Mouse (Mus musculus): ENCODE data around the gene Krr1. TPM values are rescaled to one million over a fixed set of nuclear protein-coding genes. Genes with fewer than 3 reads are reported as not detected.

Krr1 gene
- polyA plus RNA-seq, 1 experiment from 2014 or later: 36.8 TPM

DNA sequence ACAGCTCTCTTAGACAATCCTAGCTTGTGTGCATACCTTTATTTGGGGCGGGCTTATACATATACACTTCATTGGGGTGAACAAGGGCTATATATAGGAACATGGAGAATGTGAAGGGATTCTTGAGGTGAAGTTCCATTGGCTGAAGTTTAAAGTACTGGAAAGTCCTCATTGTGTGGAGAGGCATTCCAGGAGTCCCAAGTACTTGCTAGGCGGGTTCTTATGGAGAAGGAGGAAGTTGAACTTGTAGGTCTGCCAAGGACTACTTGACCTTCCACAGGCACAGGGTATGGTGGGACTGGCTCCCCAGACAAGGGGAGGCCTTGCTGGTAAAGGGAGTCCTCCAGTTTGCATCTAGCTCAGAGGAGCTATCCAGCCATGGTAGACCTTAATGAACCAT, 13.1 kb upstream of the Krr1 start:
- no peaks in the 10 kb centered on the region for H3K9me3 ChIP-seq (ENCODE audit: control insufficient read depth, low read length)
- no peaks in the 10 kb centered on the region for H3K4me1 ChIP-seq (ENCODE audit: control insufficient read depth, insufficient read depth, low read length)
- no peak overlapping the region for H3K4me3 ChIP-seq (ENCODE audit: low read depth, low read length)
- 89% methylated on average over 2 of the region's 2 CpGs for WGBS
- H3K4me2 ChIP-seq (ENCODE audit: low read depth, low read length): no peak overlapping the region
- no peak for ATAC-seq (ENCODE audit: low read depth)
- no peaks in the 10 kb centered on the region for H3K27me3 ChIP-seq (ENCODE audit: control insufficient read depth, insufficient read depth, low read length)
- no peak overlapping the region for H3K27ac ChIP-seq (ENCODE audit: low read depth, low read length)
- no peaks in the 10 kb centered on the region for H3K36me3 ChIP-seq (ENCODE audit: control insufficient read depth, insufficient read depth, low read length)
- H3K9ac ChIP-seq (replicated peaks; ENCODE audit: low read depth, low read length): no peak overlapping the region

DNA sequence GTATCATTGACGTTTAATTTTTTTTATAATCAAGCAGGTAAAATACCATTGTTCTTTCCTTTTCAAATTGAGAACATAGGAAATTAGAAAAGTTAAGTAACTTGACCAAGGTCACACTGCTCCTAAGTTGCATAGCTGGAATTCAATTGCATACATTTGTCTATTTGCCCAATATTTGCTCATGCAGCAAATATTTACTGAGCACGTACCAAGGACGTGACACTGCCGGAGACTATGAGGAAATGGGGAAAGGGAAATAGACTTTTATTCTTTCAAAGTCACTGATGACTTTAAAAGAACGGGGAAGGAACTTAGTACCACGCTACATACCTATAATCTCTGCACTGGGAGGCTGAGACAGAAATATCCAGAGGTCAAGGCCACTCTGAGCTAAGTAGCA, 12.0 kb upstream of the Krr1 start:
- no peak for ATAC-seq (ENCODE audit: low read depth)
- WGBS: 85% methylated on average over 6 of the region's 6 CpGs
- Histone ChIP-seq H3K4me2 (ENCODE audit: low read depth, low read length) (no peak overlapping the region), H3K9ac (replicated peaks; ENCODE audit: low read depth, low read length) (no peak overlapping the region), H3K4me3 (ENCODE audit: low read depth, low read length) (no peak overlapping the region), H3K9me3 (ENCODE audit: control insufficient read depth, low read length) (no peaks in the 10 kb centered on the region), H3K4me1 (ENCODE audit: control insufficient read depth, insufficient read depth, low read length) (no peaks in the 10 kb centered on the region), H3K36me3 (ENCODE audit: control insufficient read depth, insufficient read depth, low read length) (no peaks in the 10 kb centered on the region), H3K27ac (ENCODE audit: low read depth, low read length) (no peak overlapping the region), H3K27me3 (ENCODE audit: control insufficient read depth, insufficient read depth, low read length) (no peaks in the 10 kb centered on the region)

DNA sequence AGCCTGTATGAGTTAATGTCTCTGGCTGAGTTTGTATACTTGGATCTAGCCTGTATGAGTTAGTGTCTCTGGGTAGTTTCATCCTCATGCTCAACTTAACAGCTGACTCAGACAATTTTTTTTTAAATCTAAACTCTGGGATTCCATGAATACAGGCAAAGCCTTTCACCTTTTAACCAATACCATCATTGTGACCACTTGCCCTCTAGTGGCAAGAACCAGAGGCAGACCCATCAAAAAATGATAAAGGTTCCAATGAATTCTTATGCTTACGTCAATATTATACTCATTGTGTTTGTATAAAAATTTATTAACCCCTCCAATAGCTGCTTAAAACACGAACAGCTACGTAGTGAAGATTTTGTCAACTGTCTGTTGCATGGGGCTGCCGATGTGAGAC, 6.1 kb upstream of the Krr1 start:
- ATAC-seq (ENCODE audit: low read depth): no peak
- Histone ChIP-seq H3K9ac (replicated peaks; ENCODE audit: low read depth, low read length) (no peak overlapping the region), H3K4me2 (ENCODE audit: low read depth, low read length) (no peak overlapping the region), H3K9me3 (ENCODE audit: control insufficient read depth, low read length) (no peaks in the 10 kb centered on the region), H3K4me3 (ENCODE audit: low read depth, low read length) (no peak overlapping the region), H3K27me3 (ENCODE audit: control insufficient read depth, insufficient read depth, low read length) (no peaks in the 10 kb centered on the region), H3K27ac (ENCODE audit: low read depth, low read length) (no peak overlapping the region), H3K36me3 (ENCODE audit: control insufficient read depth, insufficient read depth, low read length) (no peaks in the 10 kb centered on the region), H3K4me1 (ENCODE audit: control insufficient read depth, insufficient read depth, low read length) (no peaks in the 10 kb centered on the region)
- 53% methylated on average over 4 of the region's 4 CpGs for WGBS

DNA sequence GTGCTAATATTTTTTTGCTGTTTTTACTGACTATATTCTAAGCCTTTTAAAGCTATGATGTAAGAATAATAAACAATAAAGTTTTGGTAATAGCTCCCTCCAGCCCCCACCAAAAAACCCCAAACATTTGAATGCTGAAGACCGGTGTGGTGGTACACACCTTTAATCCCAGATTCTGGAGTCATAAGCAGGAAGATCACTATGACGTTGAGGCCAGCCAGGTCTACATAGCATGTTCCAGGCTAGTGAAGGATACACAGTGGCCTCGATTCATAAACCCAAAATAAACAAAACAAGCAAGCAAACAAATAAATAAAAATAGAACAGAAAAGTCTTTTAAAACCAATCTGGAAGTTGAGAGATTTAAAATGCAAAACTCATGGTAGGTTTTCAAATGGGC, 535 bp upstream of the Krr1 start:
- H3K27me3 ChIP-seq (ENCODE audit: control insufficient read depth, insufficient read depth, low read length): no peaks in the 10 kb centered on the region
- ATAC-seq (ENCODE audit: low read depth): no peak; the same call in 1 of the 2 replicates
- H3K36me3 ChIP-seq (ENCODE audit: control insufficient read depth, insufficient read depth, low read length): no peaks in the 10 kb centered on the region
- no peak overlapping the region for H3K27ac ChIP-seq (ENCODE audit: low read depth, low read length)
- no peak overlapping the region for H3K9ac ChIP-seq (replicated peaks; ENCODE audit: low read depth, low read length)
- no peaks in the 10 kb centered on the region for H3K9me3 ChIP-seq (ENCODE audit: control insufficient read depth, low read length)
- no peak overlapping the region for H3K4me3 ChIP-seq (ENCODE audit: low read depth, low read length)
- H3K4me1 ChIP-seq (ENCODE audit: control insufficient read depth, insufficient read depth, low read length): peaks cover 8% of the 10 kb centered on the region
- WGBS: 89% methylated on average over 3 of the region's 3 CpGs
- no peak overlapping the region for H3K4me2 ChIP-seq (ENCODE audit: low read depth, low read length)

DNA sequence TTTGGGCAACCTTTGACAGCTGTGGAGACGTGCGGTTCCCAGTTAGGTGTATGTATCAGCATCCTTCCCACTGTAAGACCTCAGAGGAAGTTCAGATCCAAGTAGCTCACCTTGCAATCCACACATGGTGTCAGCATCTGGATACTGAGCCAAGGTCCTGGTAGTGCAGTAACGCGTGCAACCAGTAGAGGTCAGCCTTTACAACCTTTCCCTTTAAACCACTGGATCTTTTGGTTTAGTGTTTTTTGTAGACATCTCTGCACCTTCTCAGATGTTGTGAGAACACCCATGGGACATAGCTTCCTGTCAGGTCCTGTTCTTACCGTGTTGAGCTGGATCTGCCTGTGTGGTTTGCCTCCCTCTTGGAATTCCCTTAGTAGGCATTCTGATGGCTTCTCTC, 5.1 kb downstream of the Krr1 start:
- H3K9me3 ChIP-seq (ENCODE audit: control insufficient read depth, low read length): no peaks in the 10 kb centered on the region
- H3K36me3 ChIP-seq (ENCODE audit: control insufficient read depth, insufficient read depth, low read length): peaks cover 16% of the 10 kb centered on the region; the same call in 1 of the 2 replicates
- ATAC-seq (ENCODE audit: low read depth): peak; percentile 19; the same call in 1 of the 2 replicates
- H3K4me3 ChIP-seq (ENCODE audit: low read depth, low read length): no peak overlapping the region
- H3K27me3 ChIP-seq (ENCODE audit: control insufficient read depth, insufficient read depth, low read length): no peaks in the 10 kb centered on the region
- H3K4me2 ChIP-seq (ENCODE audit: low read depth, low read length): no peak overlapping the region
- H3K9ac ChIP-seq (replicated peaks; ENCODE audit: low read depth, low read length): no peak overlapping the region
- WGBS: 49% methylated on average over 5 of the region's 5 CpGs
- H3K4me1 ChIP-seq (ENCODE audit: control insufficient read depth, insufficient read depth, low read length): peaks cover 8% of the 10 kb centered on the region
- H3K27ac ChIP-seq (ENCODE audit: low read depth, low read length): no peak overlapping the region

DNA sequence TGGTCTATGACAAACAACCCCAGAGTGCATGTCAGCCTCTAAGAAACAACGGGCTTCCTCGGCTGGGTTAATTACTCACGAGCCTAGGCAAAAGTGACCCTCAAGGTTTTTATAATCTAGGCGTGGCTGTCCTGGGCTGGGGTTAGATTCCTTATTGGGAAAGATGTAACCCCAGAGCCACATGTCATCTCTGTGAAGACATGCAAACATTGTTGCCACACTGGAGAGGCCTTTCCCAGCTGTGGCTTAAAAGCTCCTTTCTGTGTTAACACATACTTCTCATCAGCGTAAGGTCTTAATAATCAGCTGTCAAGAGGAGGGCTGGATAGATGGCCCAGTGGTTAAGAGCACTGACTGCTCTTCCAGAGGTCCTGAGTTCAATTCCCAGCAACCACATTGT, 10.6 kb downstream of the Krr1 start:
- no peak for ATAC-seq (ENCODE audit: low read depth)
- Histone ChIP-seq H3K4me3 (ENCODE audit: low read depth, low read length) (no peak overlapping the region), H3K4me2 (ENCODE audit: low read depth, low read length) (no peak overlapping the region), H3K27ac (ENCODE audit: low read depth, low read length) (no peak overlapping the region), H3K9me3 (ENCODE audit: control insufficient read depth, low read length) (no peaks in the 10 kb centered on the region), H3K9ac (replicated peaks; ENCODE audit: low read depth, low read length) (no peak overlapping the region), H3K27me3 (ENCODE audit: control insufficient read depth, insufficient read depth, low read length) (no peaks in the 10 kb centered on the region), H3K36me3 (ENCODE audit: control insufficient read depth, insufficient read depth, low read length) (peaks cover 45% of the 10 kb centered on the region), H3K4me1 (ENCODE audit: control insufficient read depth, insufficient read depth, low read length) (no peaks in the 10 kb centered on the region)
- WGBS: 89% methylated on average over 5 of the region's 5 CpGs

DNA sequence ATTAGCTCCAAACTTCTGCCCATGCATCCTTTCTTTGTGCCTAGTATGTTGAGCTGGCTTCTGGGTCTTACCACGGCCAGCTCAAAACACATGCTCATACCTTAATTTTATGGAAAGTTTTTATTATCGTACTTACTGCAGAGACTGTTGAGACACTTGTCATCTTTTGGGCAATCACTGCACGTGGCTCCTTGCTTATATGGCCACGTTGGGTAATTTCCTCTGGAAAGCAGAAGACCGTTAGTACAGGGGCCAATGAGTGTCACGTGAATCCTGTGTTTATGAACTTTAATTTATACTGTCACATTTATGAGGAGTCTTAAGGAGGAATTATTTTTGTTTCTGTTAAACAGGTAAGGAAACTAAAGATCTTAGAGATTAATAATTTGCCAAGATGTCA, 14.0 kb downstream of the Krr1 start:
- no peak overlapping the region for H3K4me2 ChIP-seq (ENCODE audit: low read depth, low read length)
- no peaks in the 10 kb centered on the region for H3K27me3 ChIP-seq (ENCODE audit: control insufficient read depth, insufficient read depth, low read length)
- WGBS: 95% methylated on average over 6 of the region's 6 CpGs
- H3K4me3 ChIP-seq (ENCODE audit: low read depth, low read length): no peak overlapping the region
- H3K4me1 ChIP-seq (ENCODE audit: control insufficient read depth, insufficient read depth, low read length): no peaks in the 10 kb centered on the region
- H3K36me3 ChIP-seq (ENCODE audit: control insufficient read depth, insufficient read depth, low read length): peaks cover 33% of the 10 kb centered on the region
- H3K27ac ChIP-seq (ENCODE audit: low read depth, low read length): no peak overlapping the region
- no peaks in the 10 kb centered on the region for H3K9me3 ChIP-seq (ENCODE audit: control insufficient read depth, low read length)
- no peak for ATAC-seq (ENCODE audit: low read depth)
- H3K9ac ChIP-seq (replicated peaks; ENCODE audit: low read depth, low read length): no peak overlapping the region

DNA sequence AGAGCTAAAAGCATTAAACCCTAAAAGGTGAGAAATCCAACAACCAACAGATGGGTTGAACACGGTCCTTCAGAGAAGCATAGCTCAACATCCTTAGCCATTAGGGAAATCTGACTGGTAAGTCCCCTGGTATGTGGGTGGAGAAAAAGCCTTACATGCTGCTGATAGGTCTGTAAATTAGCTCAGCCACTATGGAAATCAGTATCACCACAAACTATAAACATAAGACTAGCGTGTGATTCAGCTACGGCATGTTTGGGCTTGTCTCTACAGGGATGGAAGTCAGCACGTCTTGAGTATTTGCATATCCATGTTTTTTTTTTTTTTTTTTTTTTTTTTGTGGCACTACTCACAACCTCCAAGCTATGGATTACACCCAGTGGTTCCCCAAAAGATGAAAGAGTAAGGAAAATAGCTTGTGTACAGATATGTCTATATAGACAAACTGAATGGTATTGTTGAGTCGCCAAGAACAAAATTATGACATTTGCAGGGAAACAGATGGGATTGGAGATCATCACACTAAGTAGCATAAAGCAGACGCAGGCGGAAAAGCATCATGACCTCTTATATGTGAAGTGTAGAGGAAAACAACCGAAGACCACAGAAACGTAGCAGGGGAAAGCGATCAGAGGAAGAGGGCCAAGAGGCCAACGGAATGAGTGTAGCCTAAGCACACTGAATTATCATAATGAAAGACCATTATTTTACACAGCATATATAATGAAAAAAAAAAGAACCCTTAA, 23.5 kb downstream of the Krr1 start:
- H3K4me3 ChIP-seq (ENCODE audit: low read depth, low read length): no peak overlapping the region
- no peak overlapping the region for H3K27ac ChIP-seq (ENCODE audit: low read depth, low read length)
- H3K9me3 ChIP-seq (ENCODE audit: control insufficient read depth, low read length): no peaks in the 10 kb centered on the region
- no peak overlapping the region for H3K4me2 ChIP-seq (ENCODE audit: low read depth, low read length)
- H3K4me1 ChIP-seq (ENCODE audit: control insufficient read depth, insufficient read depth, low read length): no peaks in the 10 kb centered on the region
- H3K9ac ChIP-seq (replicated peaks; ENCODE audit: low read depth, low read length): no peak overlapping the region
- H3K36me3 ChIP-seq (ENCODE audit: control insufficient read depth, insufficient read depth, low read length): no peaks in the 10 kb centered on the region
- H3K27me3 ChIP-seq (ENCODE audit: control insufficient read depth, insufficient read depth, low read length): no peaks in the 10 kb centered on the region
- ATAC-seq (ENCODE audit: low read depth): no peak
- 93% methylated on average over 11 of the region's 11 CpGs for WGBS

DNA sequence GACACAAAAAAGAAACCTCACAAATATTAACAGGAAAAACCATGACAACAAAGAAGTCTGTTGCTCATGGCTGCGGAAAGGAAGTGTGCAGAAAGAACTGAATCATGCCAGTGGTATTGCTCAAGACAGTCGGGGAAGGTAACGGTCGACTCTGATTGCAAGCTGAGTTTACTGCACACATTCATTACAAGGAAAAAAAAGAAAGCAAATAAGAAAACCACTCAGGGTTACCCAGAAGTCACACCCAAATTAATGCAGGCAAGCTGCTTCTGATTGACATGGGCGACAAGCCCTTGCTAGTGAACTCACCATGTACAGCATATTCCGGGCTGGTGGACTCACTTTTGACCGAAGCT, 24.1 kb downstream of the Krr1 start:
- no peaks in the 10 kb centered on the region for H3K27me3 ChIP-seq (ENCODE audit: control insufficient read depth, insufficient read depth, low read length)
- no peak for ATAC-seq (ENCODE audit: low read depth)
- H3K4me2 ChIP-seq (ENCODE audit: low read depth, low read length): no peak overlapping the region
- no peaks in the 10 kb centered on the region for H3K4me1 ChIP-seq (ENCODE audit: control insufficient read depth, insufficient read depth, low read length)
- no peak overlapping the region for H3K4me3 ChIP-seq (ENCODE audit: low read depth, low read length)
- H3K36me3 ChIP-seq (ENCODE audit: control insufficient read depth, insufficient read depth, low read length): no peaks in the 10 kb centered on the region
- H3K27ac ChIP-seq (ENCODE audit: low read depth, low read length): no peak overlapping the region
- WGBS: 98% methylated on average over 7 of the region's 7 CpGs
- H3K9me3 ChIP-seq (ENCODE audit: control insufficient read depth, low read length): no peaks in the 10 kb centered on the region
- H3K9ac ChIP-seq (replicated peaks; ENCODE audit: low read depth, low read length): no peak overlapping the region

Measured in neural tube, embryonic 14.5 days (tissue).